Mouse (Mus musculus) layer of hippocampus, postnatal 25 days (tissue): ENCODE measurements around the gene Zfp131. TPM values are rescaled to one million over a fixed set of nuclear protein-coding genes. Genes with fewer than 3 reads are reported as not detected.

ENCODE experiments used
- DNase-seq, 2 experiments: peaks; one replicate each; pipeline ENCODE4 v3.0.0; 2022; ENCODE audit warnings: mixed read lengths in 2 of 2, low spot score in 1 of 2; ENCODE audit errors: extremely low spot score in 1 of 2
- total RNA-seq, 2 experiments: library from RNA; stranded (reverse); gene quantifications; 2 replicates each; pipeline ENCODE4 v1.2.3; 2021

The Zfp131 gene
- total RNA-seq, 2 experiments from 2014 or later = 38.3 to 42.1 TPM

- peak; percentile 67 to 78 for DNase-seq
These were observed 34.8 kb downstream of the Zfp131 start, which contains the start of gene Nim1k for GRCm38 (mm10) chr13:119755681-119756471. TSS of gene Nim1k (minus strand) at chr13:119755882.

- DNase-seq = peak in 1 of 2 experiments; percentile 22
These were observed 35.5 kb downstream of the Zfp131 start for GRCm38 (mm10) chr13:119755141-119755547.

- DNase-seq = no peak
These were observed 36.1 kb downstream of the Zfp131 start for GRCm38 (mm10) chr13:119754635-119755020.

- no peak for DNase-seq
These were observed 36.6 kb downstream of the Zfp131 start for GRCm38 (mm10) chr13:119753859-119754634.

- DNase-seq = no peak
These were observed 43.8 kb downstream of the Zfp131 start for GRCm38 (mm10) chr13:119746930-119747329.

GRCm38 (mm10) chr13:119743470-119743869 is 47.2 kb downstream of the Zfp131 start:
- no peak for DNase-seq

- no peak for DNase-seq
These were observed 47.8 kb downstream of the Zfp131 start for GRCm38 (mm10) chr13:119742711-119743415.

- no peak for DNase-seq
These were observed 49.1 kb downstream of the Zfp131 start for GRCm38 (mm10) chr13:119741390-119742237.

- DNase-seq = no peak
These were observed 59.2 kb downstream of the Zfp131 start for GRCm38 (mm10) chr13:119731448-119731847.

GRCm38 (mm10) chr13:119729406-119729805 is 61.3 kb downstream of the Zfp131 start:
- no peak for DNase-seq

GRCm38 (mm10) chr13:119727608-119728387 is 62.9 kb downstream of the Zfp131 start:
- no peak for DNase-seq

GRCm38 (mm10) chr13:119724541-119724940 is 66.1 kb downstream of the Zfp131 start:
- DNase-seq = no peak

GRCm38 (mm10) chr13:119723368-119723767 is 67.3 kb downstream of the Zfp131 start:
- no peak for DNase-seq

GRCm38 (mm10) chr13:119722447-119722846 is 68.2 kb downstream of the Zfp131 start:
- no peak for DNase-seq

- DNase-seq = no peak
These were observed 74.6 kb downstream of the Zfp131 start for GRCm38 (mm10) chr13:119716105-119716504.
